9 mouse cellular contexts compared by ENCODE assay signal in the genomic region with DNA sequence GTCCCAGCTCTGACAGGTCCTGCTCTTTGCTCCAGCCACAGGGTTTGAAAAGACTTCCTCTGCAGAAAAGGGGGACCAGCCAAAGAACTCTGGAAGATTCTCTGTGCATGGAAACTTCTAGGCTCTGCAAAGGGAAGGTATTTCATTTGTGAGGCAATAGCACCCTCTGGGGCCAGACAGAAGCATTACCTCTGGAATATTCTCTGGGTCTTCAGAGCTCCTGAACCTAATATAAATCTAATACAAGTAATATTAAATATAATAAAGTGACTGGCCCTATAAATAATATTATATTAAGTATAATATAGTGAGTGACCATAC.
DNase-seq lines count a peak whose midpoint lies in the region; ATAC-seq and TF ChIP-seq lines count a peak whose summit lies in the region.
"Had no signal": no experiment of that assay in that cellular context is flagged by ENCODE, and none has a peak within 500 bp of the region (broad histone marks: within the 10 kb centered on the region; RNA-seq: fewer than 3 reads in every experiment).

No protein-coding gene starts in this region.

- DNase-seq in urinary bladder, adult 18-20 months (ENCODE audit: low spot score in 2 of 2) = peak; percentile 21 to 43
- no peak for DNase-seq in urinary bladder, adult 2 months (ENCODE audit: low spot score)
- peak; percentile 57 for DNase-seq in embryo, embryonic 10 days (ENCODE audit: low spot score)
- peak; percentile 62 for DNase-seq in kidney, adult 2 months
- DNase-seq in limb, embryonic 11.5 days (ENCODE audit: low spot score) = peak; percentile 79
- DNase-seq in neural tube, embryonic 10.5 days (ENCODE audit: extremely low spot score, low spot score) = peak; percentile 60
- DNase-seq in urinary bladder, postnatal 36 days (ENCODE audit: low spot score in 2 of 2) = peak; percentile 57 to 60

- H3K9ac ChIP-seq in limb, embryonic 11.5 days (ENCODE audit: low read length) = no peak overlapping the region
- H3K9ac ChIP-seq: midbrain, embryonic 12.5 days had no signal

- no peak overlapping the region for H3K27ac ChIP-seq in kidney, adult 2 months (ENCODE audit: insufficient read depth, low read depth, low read length)
- no peak overlapping the region; the same call in 1 of the 2 replicates for H3K27ac ChIP-seq in limb, embryonic 11.5 days (replicated peaks; ENCODE audit: low read depth, low read length)
- H3K27ac ChIP-seq: midbrain, embryonic 12.5 days had no signal

- no peak for TF ChIP-seq POLR2A in kidney, adult 2 months (IDR thresholded peaks at IDR 0.05; ENCODE audit: low read depth, low read length)

- H3K36me3 ChIP-seq in kidney, adult 2 months (ENCODE audit: control insufficient read depth, insufficient read depth, low read length) = no peaks in the 10 kb centered on the region
- H3K36me3 ChIP-seq in limb, embryonic 11.5 days (ENCODE audit: control insufficient read depth, insufficient read depth, low read length) = no peaks in the 10 kb centered on the region
- H3K36me3 ChIP-seq: midbrain, embryonic 12.5 days had no signal

- no peaks in the 10 kb centered on the region for H3K4me1 ChIP-seq in kidney, adult 2 months (ENCODE audit: control insufficient read depth, insufficient read depth, low read length)
- no peaks in the 10 kb centered on the region for H3K4me1 ChIP-seq in limb, embryonic 11.5 days (ENCODE audit: control insufficient read depth, insufficient read depth, low read length)
- H3K4me1 ChIP-seq: midbrain, embryonic 12.5 days had no signal

- peak; percentile 60 for ATAC-seq in granulocyte monocyte progenitor cell, adult 5-6 weeks (replicated peaks; ENCODE audit: poor library complexity, severe bottlenecking)
- peak; percentile 19; the same call in 1 of the 2 replicates for ATAC-seq in limb, embryonic 11.5 days (ENCODE audit: insufficient number of reproducible peaks, low FRiP score, low TSS enrichment, low read depth)

- no peaks in the 10 kb centered on the region for H3K27me3 ChIP-seq in kidney, adult 2 months (replicated peaks; ENCODE audit: control insufficient read depth, insufficient read depth, low read length)
- H3K27me3 ChIP-seq in limb, embryonic 11.5 days (ENCODE audit: control insufficient read depth, insufficient read depth, low read length) = no peaks in the 10 kb centered on the region

- TF ChIP-seq CTCF in kidney, adult 2 months (conservative IDR thresholded peaks at IDR 0.05; ENCODE audit: insufficient read depth, insufficient read length, low read depth, low read length) = peak; percentile 29; the same call in 1 of the 2 replicates

- no peak overlapping the region for H3K4me3 ChIP-seq in kidney, adult 2 months (ENCODE audit: insufficient read depth, low read depth, low read length)
- no peak overlapping the region for H3K4me3 ChIP-seq in limb, embryonic 11.5 days (ENCODE audit: low read depth, low read length)
- H3K4me3 ChIP-seq: midbrain, embryonic 12.5 days had no signal

- no peaks in the 10 kb centered on the region for H3K9me3 ChIP-seq in limb, embryonic 11.5 days (ENCODE audit: control insufficient read depth, low read length)
- H3K9me3 ChIP-seq: midbrain, embryonic 12.5 days had no signal

- H3K4me2 ChIP-seq in limb, embryonic 11.5 days (ENCODE audit: low read depth, severe bottlenecking) = no peak overlapping the region
- H3K4me2 ChIP-seq: midbrain, embryonic 12.5 days had no signal
